ENCODE assay signal across 18 mouse cellular contexts in genomic region chr11:33276637-33277036, GRCm38 (mm10). TPM values are rescaled to one million over a fixed set of nuclear protein-coding genes. Genes with fewer than 3 reads are reported as not detected.
"Had no signal": no experiment of that assay in that cellular context is flagged by ENCODE, and none has a peak within 500 bp of the region (broad histone marks: within the 10 kb centered on the region; RNA-seq: fewer than 3 reads in every experiment).

Gene Gm12117, minus strand, starts transcription at chr11:33276737.

- DNase-seq: left cerebral cortex, postnatal 4 days; liver; liver, embryonic 13.5 days; liver, postnatal 0 days; lung, adult 18-20 months; lung, adult 2 months; lung, embryonic 14.5 days; lung, postnatal 10 days; lung, postnatal 14 days; lung, postnatal 36 days; lung, postnatal 4 days; midbrain, embryonic 14.5 days had no signal

RNA-seq across cellular contexts. Expression of gene Gm12117, which starts in this region (rescaled TPM):
- total RNA-seq: left cerebral cortex, postnatal 14 days; left cerebral cortex, postnatal 36 days; liver, adult 2 months; megakaryocyte, adult 5-6 weeks; megakaryocyte-erythroid progenitor cell, adult 5-6 weeks; monocyte, adult 5-6 weeks had no signal
